Mouse (Mus musculus) embryonic facial prominence, embryonic 14.5 days (tissue): ENCODE measurements around the gene Ttll13. TPM values are rescaled to one million over a fixed set of nuclear protein-coding genes. Genes with fewer than 3 reads are reported as not detected.

Experiments
- ATAC-seq: fragments of 200-750 bp; cut with Nextera tagmentation; 2 replicates; pipeline ENCODE4 v1.8.0; 2017; ENCODE audit warnings: low read depth, moderate number of reproducible peaks, moderate TSS enrichment
- DNase-seq: peaks from one replicate; pipeline ENCODE4 v3.0.0-alpha.2; 2015; ENCODE audit warnings: low spot score
- H3K27ac ChIP-seq: fragments of 300-500 bp; sonication (generic); replicated peaks from 2 replicates; pipeline ENCODE4 v1.5.1; 2014; ENCODE audit warnings: low read depth, mild to moderate bottlenecking, low read length, moderate library complexity
- H3K27me3 ChIP-seq: fragments of 300-500 bp; sonication (generic); replicated peaks from 2 replicates; pipeline ENCODE4 v1.6.1; 2014; ENCODE audit warnings: low read length; ENCODE audit not compliant: control insufficient read depth, insufficient read depth
- H3K36me3 ChIP-seq: fragments of 300-500 bp; sonication (generic); 2 replicates; pipeline ENCODE4 v1.6.1; 2014; ENCODE audit warnings: low read length, mixed read lengths; ENCODE audit not compliant: control insufficient read depth, insufficient read depth
- H3K4me1 ChIP-seq: fragments of 300-500 bp; sonication (generic); 2 replicates; pipeline ENCODE4 v1.6.1; 2014; ENCODE audit warnings: antibody characterized with exemption, low read length; ENCODE audit not compliant: control insufficient read depth, insufficient read depth
- H3K4me2 ChIP-seq: fragments of 300-500 bp; sonication (generic); 2 replicates; pipeline ENCODE4 v1.6.1; 2014; ENCODE audit warnings: low read depth, mild to moderate bottlenecking, low read length, moderate library complexity, mixed read lengths
- H3K4me3 ChIP-seq: fragments of 300-500 bp; sonication (generic); 2 replicates; pipeline ENCODE4 v1.5.1; 2014; ENCODE audit warnings: low read depth, mild to moderate bottlenecking, low read length
- H3K9ac ChIP-seq: fragments of 300-500 bp; sonication (generic); 2 replicates; pipeline ENCODE4 v1.6.1; 2014; ENCODE audit warnings: low read depth, mild to moderate bottlenecking, low read length, moderate library complexity, mixed read lengths
- H3K9me3 ChIP-seq: fragments of 300-500 bp; sonication (generic); 2 replicates; pipeline ENCODE4 v1.6.1; 2016; ENCODE audit warnings: low read length; ENCODE audit not compliant: control insufficient read depth
- WGBS: fragments of 180-500 bp; shearing (Covaris S2); extraction: QIAGEN DNeasy Blood & Tissue Kit; methylation state at CpG from one replicate; pipeline ENCODE4 v1.1.7; 2014; 5-methylcytosine and 5-hydroxymethylcytosine counted together
- polyA plus RNA-seq: library from polyadenylated mRNA; unstranded; fragments of >200 nt; fragmentation: Nextera tagmentation; extraction: Ambion mirVana; gene quantifications from 2 replicates; pipeline ENCODE4 v1.2.1, GENCODE M21; 2014

Ttll13 gene
- polyA plus RNA-seq, 1 experiment from 2014 or later = 0.79 TPM

DNA sequence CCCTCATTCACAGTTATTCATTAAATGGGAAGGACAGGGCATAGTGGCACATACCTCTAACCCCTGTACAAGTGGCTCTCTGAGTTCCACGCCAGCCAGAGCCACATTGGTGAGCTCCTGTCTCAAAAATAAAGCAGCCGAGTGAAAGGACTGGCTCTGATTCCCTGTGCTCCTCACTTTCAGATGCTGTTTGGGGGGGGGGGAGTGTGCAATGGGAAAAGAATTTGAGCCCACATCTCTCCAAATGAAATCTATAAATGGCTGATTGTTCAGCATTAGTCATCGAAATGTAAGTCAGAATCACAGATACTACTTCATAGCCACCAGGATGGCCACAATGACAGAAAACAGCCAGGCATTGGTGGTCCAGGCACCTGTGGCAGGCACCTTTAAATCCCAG is 50.9 kb downstream of the Ttll13 start:
- H3K9me3 ChIP-seq = no peaks in the 10 kb centered on the region
- H3K27ac ChIP-seq = no peak overlapping the region
- no peak overlapping the region for H3K4me3 ChIP-seq
- no peaks in the 10 kb centered on the region for H3K27me3 ChIP-seq
- no peak overlapping the region for H3K9ac ChIP-seq
- DNase-seq = no peak
- no peak overlapping the region for H3K4me2 ChIP-seq
- H3K4me1 ChIP-seq = peaks cover 5% of the 10 kb centered on the region
- WGBS = 74% methylated on average over 3 of the region's 3 CpGs
- no peak for ATAC-seq
- H3K36me3 ChIP-seq = peaks cover 13% of the 10 kb centered on the region

- H3K4me3 ChIP-seq = no peak overlapping the region
These were observed 52.6 kb downstream of the Ttll13 start for GRCm38 (mm10) chr7:80298754-80299153.

GRCm38 (mm10) chr7:80299568-80299967 is 53.4 kb downstream of the Ttll13 start:
- Histone ChIP-seq H3K4me2 (no peak overlapping the region), H3K4me3 (no peak overlapping the region), H3K36me3 (peaks cover 35% of the 10 kb centered on the region), H3K27me3 (no peaks in the 10 kb centered on the region), H3K9ac (no peak overlapping the region), H3K27ac (no peak overlapping the region), H3K4me1 (peaks cover 5% of the 10 kb centered on the region), H3K9me3 (no peaks in the 10 kb centered on the region)
- 96% methylated on average over 3 of the region's 3 CpGs for WGBS
- ATAC-seq (no peak), DNase-seq (no peak)

More at GRCm38 (mm10) chr7:80298754-80299153, 52.6 kb downstream of the Ttll13 start:
- ATAC-seq = no peak
- Histone ChIP-seq H3K4me2 (no peak overlapping the region), H3K27me3 (no peaks in the 10 kb centered on the region), H3K27ac (no peak overlapping the region), H3K4me1 (peaks cover 5% of the 10 kb centered on the region), H3K9me3 (no peaks in the 10 kb centered on the region), H3K9ac (no peak overlapping the region), H3K36me3 (peaks cover 26% of the 10 kb centered on the region)
- DNase-seq = no peak
- 92% methylated on average over 4 of the region's 4 CpGs for WGBS

GRCm38 (mm10) chr7:80301522-80301921 is 55.3 kb downstream of the Ttll13 start:
- Histone ChIP-seq H3K4me2 (no peak overlapping the region), H3K4me1 (no peaks in the 10 kb centered on the region), H3K36me3 (peaks cover 54% of the 10 kb centered on the region), H3K27ac (no peak overlapping the region), H3K9ac (no peak overlapping the region), H3K4me3 (no peak overlapping the region), H3K27me3 (no peaks in the 10 kb centered on the region), H3K9me3 (no peaks in the 10 kb centered on the region)
- 94% methylated on average over 2 of the region's 2 CpGs for WGBS
- ATAC-seq (no peak), DNase-seq (no peak)

GRCm38 (mm10) chr7:80307766-80308165 is 61.6 kb downstream of the Ttll13 start:
- no peak overlapping the region for H3K4me2 ChIP-seq
- H3K4me1 ChIP-seq = no peaks in the 10 kb centered on the region
- ATAC-seq (no peak), DNase-seq (no peak)
- no peak overlapping the region for H3K9ac ChIP-seq
- H3K27ac ChIP-seq = no peak overlapping the region
- H3K4me3 ChIP-seq = no peak overlapping the region
- H3K9me3 ChIP-seq = no peaks in the 10 kb centered on the region
- no peaks in the 10 kb centered on the region for H3K27me3 ChIP-seq
- peaks cover 97% of the 10 kb centered on the region for H3K36me3 ChIP-seq
- 61% methylated on average over 3 of the region's 3 CpGs for WGBS

Other genes with a start within 250 kb of the Ttll13 start
- 14.2 and 14.3 TPM in 2 replicates for gene Zfp710, start 221.6 kb upstream of the Ttll13 start, polyA plus RNA-seq
- 565 and 594 TPM in 2 replicates for gene Idh2, start 131.0 kb upstream of the Ttll13 start, polyA plus RNA-seq
- gene Sema4b, start 59.5 kb upstream of the Ttll13 start, polyA plus RNA-seq = 10.5 and 11.9 TPM in 2 replicates
- 73.7 and 89.1 TPM in 2 replicates for gene Cib1, start 13.6 kb upstream of the Ttll13 start, polyA plus RNA-seq
- 2.0 and 2.6 TPM in 2 replicates for gene Gdpgp1, start 13.5 kb upstream of the Ttll13 start, polyA plus RNA-seq
- gene Ngrn, start 14.8 kb downstream of the Ttll13 start, polyA plus RNA-seq = 45.7 and 45.8 TPM in 2 replicates
- gene Vps33b, start 23.3 kb downstream of the Ttll13 start, polyA plus RNA-seq = 7.0 TPM in 2 replicates
- 108 and 118 TPM in 2 replicates for gene Prc1, start 48.1 kb downstream of the Ttll13 start, polyA plus RNA-seq
- 6.8 and 8.4 TPM in 2 replicates for gene Rccd1, start 78.1 kb downstream of the Ttll13 start, polyA plus RNA-seq
- gene Unc45a, start 94.6 kb downstream of the Ttll13 start, polyA plus RNA-seq = 34.1 and 39.7 TPM in 2 replicates
- 19.6 and 22.8 TPM in 2 replicates for gene Hddc3, start 96.7 kb downstream of the Ttll13 start, polyA plus RNA-seq
- 15.7 and 19.3 TPM in 2 replicates for gene Man2a2, start 125.0 kb downstream of the Ttll13 start, polyA plus RNA-seq
- 14.6 and 15.7 TPM in 2 replicates for gene Fes, start 141.6 kb downstream of the Ttll13 start, polyA plus RNA-seq
- gene Furin, start 159.1 kb downstream of the Ttll13 start, polyA plus RNA-seq = 17.2 and 18.4 TPM in 2 replicates